Mouse (Mus musculus) brain, embryonic 14.5 days (tissue): ENCODE results near the gene Cyth2.

Experiments used
- CTCF ChIP-seq: fragments of 200-500 bp; IDR thresholded peaks from 2 replicates; pipeline ENCODE4 v1.5.1; 2012; ENCODE audit warnings: inconsistent platforms, mild to moderate bottlenecking, moderate library complexity, borderline replicate concordance; ENCODE audit not compliant: insufficient read depth, insufficient read length; ENCODE audit errors: extremely low read depth
- POLR2A ChIP-seq: fragments of 200-500 bp; IDR thresholded peaks from 2 replicates; pipeline ENCODE4 v1.6.1; 2012; ENCODE audit warnings: mild to moderate bottlenecking, inconsistent platforms, borderline replicate concordance; ENCODE audit not compliant: poor library complexity, insufficient read depth, insufficient read length, severe bottlenecking; ENCODE audit errors: extremely low read depth

DNA sequence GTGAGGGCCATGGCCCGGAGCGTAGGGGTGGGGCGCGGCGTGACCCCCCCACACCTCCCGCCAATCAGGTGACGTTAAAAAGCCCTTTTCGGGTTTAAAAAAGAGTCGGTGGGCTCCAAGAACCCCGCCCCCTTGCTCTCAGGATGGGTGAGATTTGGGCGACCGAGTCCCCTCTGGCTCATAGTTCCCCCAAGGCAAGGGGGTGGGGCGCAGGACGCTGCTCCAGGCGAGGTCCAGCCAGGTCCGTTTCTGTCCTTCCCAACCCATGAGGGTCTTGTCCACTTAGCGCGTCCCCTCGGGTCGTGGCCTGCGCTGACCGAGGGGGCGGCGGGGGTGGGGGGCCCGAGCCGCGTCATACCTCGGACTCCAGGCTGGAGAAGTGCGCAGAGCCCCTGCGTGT, 18.0 kb upstream of the Cyth2 start:
- TF ChIP-seq POLR2A (no peak), CTCF (no peak)
